Mouse (Mus musculus) megakaryocyte, embryonic 14.5 days (primary cell): Measurements from ENCODE around the gene Tex14. TPM values are rescaled to one million over a fixed set of nuclear protein-coding genes. Genes with fewer than 3 reads are reported as not detected.
A peak's percentile ranks its signal among the peaks of the same experiment; 100 is the strongest.
"Not testable (repeated sequence)": the region's sequence is repeated elsewhere in the genome, so short reads cannot be mapped to it uniquely, and the experiment has no call there.

ENCODE experiments used
- H3K27me3 ChIP-seq: replicated peaks from 2 replicates; pipeline ENCODE3; 2012; ENCODE audit warnings: inconsistent platforms
- H3K36me3 ChIP-seq: replicated peaks from 2 replicates; pipeline ENCODE3; 2012; ENCODE audit warnings: low read length, inconsistent platforms, mixed read lengths
- H3K4me1 ChIP-seq: 2 replicates; pipeline ENCODE4 v1.6.1; 2012; ENCODE audit warnings: inconsistent platforms
- H3K4me3 ChIP-seq: replicated peaks from 2 replicates; pipeline ENCODE3; 2012; ENCODE audit warnings: moderate library complexity, mild to moderate bottlenecking, inconsistent platforms
- H3K9me3 ChIP-seq: 2 replicates; pipeline ENCODE4 v1.6.1; 2012; ENCODE audit warnings: inconsistent platforms
- FLI1 ChIP-seq: IDR thresholded peaks from 2 replicates; pipeline ENCODE4 v1.6.1; 2012; ENCODE audit warnings: low read length, inconsistent platforms, mixed read lengths
- GATA1 ChIP-seq: IDR thresholded peaks from 3 replicates; pipeline ENCODE4 v1.6.1; 2012; ENCODE audit warnings: mixed read lengths, low read length, inconsistent platforms, borderline replicate concordance
- polyA plus RNA-seq: library from polyadenylated mRNA; stranded (reverse); fragments of >175 nt; gene quantifications from 2 replicates; pipeline ENCODE4 v1.2.3, GENCODE M21; 2012; ENCODE audit warnings: low replicate concordance; ENCODE audit not compliant: insufficient read depth

Gene Tex14
- polyA plus RNA-seq, 1 experiment: not detected

- TF ChIP-seq GATA1: no peak
- TF ChIP-seq FLI1: no peak
- Histone ChIP-seq H3K36me3 (no peaks in the 10 kb centered on the region), H3K27me3 (no peaks in the 10 kb centered on the region), H3K4me1 (peaks cover 39% of the 10 kb centered on the region), H3K9me3 (no peaks in the 10 kb centered on the region), H3K4me3 (no peak overlapping the region)
These were observed 41.3 kb downstream of the Tex14 start for GRCm38 (mm10) chr11:87446159-87446558.

- Histone ChIP-seq H3K4me3 (no peak overlapping the region), H3K9me3 (no peaks in the 10 kb centered on the region), H3K36me3 (no peaks in the 10 kb centered on the region), H3K27me3 (no peaks in the 10 kb centered on the region), H3K4me1 (peaks cover 35% of the 10 kb centered on the region)
- TF ChIP-seq GATA1: no peak
- TF ChIP-seq FLI1: no peak
These were observed 42.6 kb downstream of the Tex14 start for GRCm38 (mm10) chr11:87447429-87447828.

GRCm38 (mm10) chr11:87448081-87448475 is 43.2 kb downstream of the Tex14 start:
- not testable (repeated sequence) for H3K9me3 ChIP-seq, H3K36me3 ChIP-seq, H3K27me3 ChIP-seq
- Histone ChIP-seq H3K4me3 (peak overlapping the region; percentile 86), H3K4me1 (peaks cover 36% of the 10 kb centered on the region)

GRCm38 (mm10) chr11:87448476-87449199 is 43.8 kb downstream of the Tex14 start:
- not testable (repeated sequence) for H3K9me3 ChIP-seq, H3K27me3 ChIP-seq, H3K36me3 ChIP-seq
- peak overlapping the region; percentile 85 for H3K4me3 ChIP-seq
- H3K4me1 ChIP-seq: peaks cover 38% of the 10 kb centered on the region

DNA sequence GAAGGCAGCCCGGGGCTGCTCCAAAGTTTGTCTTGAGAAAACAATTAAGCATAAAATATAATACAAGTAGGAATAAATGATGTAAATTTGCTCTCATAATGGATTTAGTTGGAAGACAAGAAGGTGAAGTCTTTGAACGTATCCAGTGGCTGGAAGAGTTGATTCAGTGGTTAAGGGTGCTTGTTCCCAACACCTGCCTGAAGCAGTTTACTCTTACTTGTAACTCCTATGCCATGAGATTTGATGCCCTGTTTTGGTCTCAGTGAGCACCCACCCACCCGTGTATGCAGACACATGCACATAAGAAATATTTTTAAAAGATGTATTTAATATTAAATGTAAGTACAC is 44.3 kb downstream of the Tex14 start:
- no peaks in the 10 kb centered on the region for H3K27me3 ChIP-seq
- H3K4me1 ChIP-seq: peaks cover 43% of the 10 kb centered on the region
- no peaks in the 10 kb centered on the region for H3K36me3 ChIP-seq
- no peaks in the 10 kb centered on the region for H3K9me3 ChIP-seq
- H3K4me3 ChIP-seq: peak overlapping the region; percentile 42
- TF ChIP-seq FLI1 (no peak), GATA1 (no peak)

- not testable (repeated sequence) for H3K36me3 ChIP-seq, H3K4me3 ChIP-seq, H3K9me3 ChIP-seq, H3K27me3 ChIP-seq
- peaks cover 40% of the 10 kb centered on the region for H3K4me1 ChIP-seq
These were observed 45.0 kb downstream of the Tex14 start for GRCm38 (mm10) chr11:87449847-87450246.

GRCm38 (mm10) chr11:87452779-87453178 is 47.9 kb downstream of the Tex14 start:
- H3K4me1 ChIP-seq: peaks cover 29% of the 10 kb centered on the region
- H3K27me3 ChIP-seq, H3K9me3 ChIP-seq, H3K36me3 ChIP-seq: not testable (repeated sequence)
- peak overlapping the region; percentile 31 for H3K4me3 ChIP-seq

- no peaks in the 10 kb centered on the region for H3K36me3 ChIP-seq
- H3K4me1 ChIP-seq: peaks cover 26% of the 10 kb centered on the region
- no peaks in the 10 kb centered on the region for H3K27me3 ChIP-seq
- peak overlapping the region; percentile 31 for H3K4me3 ChIP-seq
- no peak for TF ChIP-seq GATA1
- no peak for TF ChIP-seq FLI1
- no peaks in the 10 kb centered on the region for H3K9me3 ChIP-seq
These were observed 48.6 kb downstream of the Tex14 start for GRCm38 (mm10) chr11:87453216-87454034.

GRCm38 (mm10) chr11:87454035-87454690 is 49.3 kb downstream of the Tex14 start:
- no peaks in the 10 kb centered on the region for H3K9me3 ChIP-seq
- H3K36me3 ChIP-seq: no peaks in the 10 kb centered on the region
- TF ChIP-seq GATA1 (no peak), FLI1 (no peak)
- no peaks in the 10 kb centered on the region for H3K27me3 ChIP-seq
- peaks cover 22% of the 10 kb centered on the region for H3K4me1 ChIP-seq
- no peak overlapping the region for H3K4me3 ChIP-seq

DNA sequence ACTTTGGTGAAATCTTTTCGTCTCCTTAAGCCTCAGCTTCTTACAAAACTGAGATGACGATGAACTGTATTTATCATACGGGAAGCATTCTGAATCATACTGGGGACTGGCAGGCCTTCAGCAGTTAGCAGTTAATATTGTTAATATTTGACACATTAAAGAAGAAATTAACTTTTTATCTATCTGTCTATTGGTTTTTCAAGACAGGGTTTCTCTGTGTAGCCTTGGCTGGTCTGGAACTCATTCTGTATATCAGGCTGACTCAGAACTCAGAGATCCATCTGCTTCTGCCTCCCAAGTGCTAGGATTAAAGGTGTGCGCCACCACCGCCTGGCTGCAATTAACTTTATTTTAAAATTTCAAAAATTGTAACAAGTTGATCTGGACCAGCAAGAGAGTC is 50.7 kb downstream of the Tex14 start:
- H3K4me1 ChIP-seq: peaks cover 24% of the 10 kb centered on the region
- H3K27me3 ChIP-seq: no peaks in the 10 kb centered on the region
- TF ChIP-seq FLI1: no peak
- TF ChIP-seq GATA1: no peak
- no peaks in the 10 kb centered on the region for H3K36me3 ChIP-seq
- H3K9me3 ChIP-seq: no peaks in the 10 kb centered on the region
- H3K4me3 ChIP-seq: no peak overlapping the region
